Mouse (Mus musculus): ENCODE results near the gene Exoc6.

DNA sequence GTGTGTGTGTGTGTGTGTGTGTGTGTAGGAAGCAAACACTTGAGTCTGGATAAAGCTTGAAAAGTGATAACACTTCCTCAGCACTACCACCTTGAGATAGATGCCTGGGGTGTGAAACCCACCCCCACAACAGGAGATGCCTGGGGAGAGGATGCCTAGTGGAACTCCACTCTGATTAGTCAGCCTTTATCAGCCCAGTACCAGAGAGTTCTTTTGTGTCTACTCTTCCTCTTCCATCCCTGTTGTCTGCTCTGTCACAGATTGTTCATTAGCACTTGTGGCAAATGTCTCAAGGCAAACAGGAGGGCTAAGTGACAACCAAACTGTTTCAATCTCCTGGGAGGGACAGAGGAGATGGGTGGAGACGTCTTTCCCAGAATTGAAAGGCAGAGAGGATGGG, 168.9 kb downstream of the Exoc6 start:
- no peak for TF ChIP-seq CTCF (IDR thresholded peaks at IDR 0.05; ENCODE audit: low read depth, low read length)
- TF ChIP-seq EP300 (IDR thresholded peaks at IDR 0.05; ENCODE audit: insufficient read depth, low read depth, low read length) = no peak
- TF ChIP-seq POLR2A (IDR thresholded peaks at IDR 0.05; ENCODE audit: insufficient read depth, low read length) = no peak
